Mouse (Mus musculus): ENCODE measurements around the gene Rprd1b. TPM values are rescaled to one million over a fixed set of nuclear protein-coding genes. Genes with fewer than 3 reads are reported as not detected.

Gene Rprd1b
- polyA plus RNA-seq, 1 experiment from 2014 or later = 31.1 TPM

- DNase-seq (ENCODE audit: low spot score) (no peak), ATAC-seq (no peak)
- 91% methylated on average over 5 of the region's 5 CpGs for WGBS
- Histone ChIP-seq H3K36me3 (ENCODE audit: control insufficient read depth, insufficient read depth, low read length) (no peaks in the 10 kb centered on the region), H3K9me3 (replicated peaks; ENCODE audit: control insufficient read depth, low read length) (no peaks in the 10 kb centered on the region), H3K27ac (ENCODE audit: low read depth, low read length) (no peak overlapping the region), H3K4me3 (ENCODE audit: low read depth, low read length) (no peak overlapping the region), H3K27me3 (replicated peaks; ENCODE audit: control insufficient read depth, insufficient read depth, low read length) (no peaks in the 10 kb centered on the region), H3K4me1 (ENCODE audit: control insufficient read depth, insufficient read depth, low read length) (no peaks in the 10 kb centered on the region), H3K4me2 (ENCODE audit: low read length) (no peak overlapping the region), H3K9ac (ENCODE audit: low read length) (no peak overlapping the region)
Measured at GRCm38 (mm10) chr2:158098730-158099129, 70.4 kb downstream of the Rprd1b start.

- H3K9me3 ChIP-seq (replicated peaks; ENCODE audit: control insufficient read depth, low read length) = no peaks in the 10 kb centered on the region
- ATAC-seq (no peak), DNase-seq (ENCODE audit: low spot score) (no peak)
- H3K9ac ChIP-seq (ENCODE audit: low read length) = no peak overlapping the region
- H3K27me3 ChIP-seq (replicated peaks; ENCODE audit: control insufficient read depth, insufficient read depth, low read length) = no peaks in the 10 kb centered on the region
- H3K36me3 ChIP-seq (ENCODE audit: control insufficient read depth, insufficient read depth, low read length) = no peaks in the 10 kb centered on the region
- no peaks in the 10 kb centered on the region for H3K4me1 ChIP-seq (ENCODE audit: control insufficient read depth, insufficient read depth, low read length)
- H3K4me2 ChIP-seq (ENCODE audit: low read length) = no peak overlapping the region
- WGBS = 90% methylated on average over 3 of the region's 3 CpGs
- H3K4me3 ChIP-seq (ENCODE audit: low read depth, low read length) = no peak overlapping the region
- no peak overlapping the region for H3K27ac ChIP-seq (ENCODE audit: low read depth, low read length)
Measured at GRCm38 (mm10) chr2:158099537-158099936, 71.2 kb downstream of the Rprd1b start.

GRCm38 (mm10) chr2:158101768-158102167, 73.5 kb downstream of the Rprd1b start:
- no peak for ATAC-seq
- WGBS = 75% methylated on average over 5 of the region's 5 CpGs
- no peaks in the 10 kb centered on the region for H3K36me3 ChIP-seq (ENCODE audit: control insufficient read depth, insufficient read depth, low read length)

GRCm38 (mm10) chr2:158104966-158105365, 76.7 kb downstream of the Rprd1b start:
- no peak overlapping the region for H3K27ac ChIP-seq (ENCODE audit: low read depth, low read length)
- H3K4me3 ChIP-seq (ENCODE audit: low read depth, low read length) = no peak overlapping the region
- H3K9me3 ChIP-seq (replicated peaks; ENCODE audit: control insufficient read depth, low read length) = no peaks in the 10 kb centered on the region
- no peak overlapping the region for H3K9ac ChIP-seq (ENCODE audit: low read length)
- H3K4me2 ChIP-seq (ENCODE audit: low read length) = no peak overlapping the region
- WGBS = 85% methylated on average over 6 of the region's 6 CpGs
- no peaks in the 10 kb centered on the region for H3K27me3 ChIP-seq (replicated peaks; ENCODE audit: control insufficient read depth, insufficient read depth, low read length)
- ATAC-seq = no peak
- peaks cover 4% of the 10 kb centered on the region; the same call in 1 of the 2 replicates for H3K4me1 ChIP-seq (ENCODE audit: control insufficient read depth, insufficient read depth, low read length)
- H3K36me3 ChIP-seq (ENCODE audit: control insufficient read depth, insufficient read depth, low read length) = no peaks in the 10 kb centered on the region
- DNase-seq (ENCODE audit: low spot score) = no peak

More at GRCm38 (mm10) chr2:158101768-158102167, 73.5 kb downstream of the Rprd1b start:
- no peak overlapping the region for H3K4me3 ChIP-seq (ENCODE audit: low read depth, low read length)
- H3K9me3 ChIP-seq (replicated peaks; ENCODE audit: control insufficient read depth, low read length) = no peaks in the 10 kb centered on the region
- H3K27me3 ChIP-seq (replicated peaks; ENCODE audit: control insufficient read depth, insufficient read depth, low read length) = no peaks in the 10 kb centered on the region
- no peak overlapping the region for H3K4me2 ChIP-seq (ENCODE audit: low read length)
- H3K4me1 ChIP-seq (ENCODE audit: control insufficient read depth, insufficient read depth, low read length) = no peaks in the 10 kb centered on the region
- H3K27ac ChIP-seq (ENCODE audit: low read depth, low read length) = no peak overlapping the region
- H3K9ac ChIP-seq (ENCODE audit: low read length) = no peak overlapping the region
- DNase-seq (ENCODE audit: low spot score) = no peak

GRCm38 (mm10) chr2:158105605-158106004, 77.3 kb downstream of the Rprd1b start:
- Histone ChIP-seq H3K27me3 (replicated peaks; ENCODE audit: control insufficient read depth, insufficient read depth, low read length) (no peaks in the 10 kb centered on the region), H3K4me2 (ENCODE audit: low read length) (no peak overlapping the region), H3K9ac (ENCODE audit: low read length) (no peak overlapping the region), H3K4me3 (ENCODE audit: low read depth, low read length) (no peak overlapping the region), H3K27ac (ENCODE audit: low read depth, low read length) (no peak overlapping the region), H3K9me3 (replicated peaks; ENCODE audit: control insufficient read depth, low read length) (no peaks in the 10 kb centered on the region), H3K4me1 (ENCODE audit: control insufficient read depth, insufficient read depth, low read length) (peaks cover 4% of the 10 kb centered on the region; the same call in 1 of the 2 replicates), H3K36me3 (ENCODE audit: control insufficient read depth, insufficient read depth, low read length) (no peaks in the 10 kb centered on the region)
- DNase-seq (ENCODE audit: low spot score) (no peak), ATAC-seq (no peak)
- 92% methylated on average over 6 of the region's 6 CpGs for WGBS

- ATAC-seq (peak; percentile 58; the same call in 1 of the 2 replicates), DNase-seq (ENCODE audit: low spot score) (peak; percentile 77)
- Histone ChIP-seq H3K4me2 (ENCODE audit: low read length) (no peak overlapping the region), H3K4me1 (ENCODE audit: control insufficient read depth, insufficient read depth, low read length) (peaks cover 4% of the 10 kb centered on the region; the same call in 1 of the 2 replicates), H3K27me3 (replicated peaks; ENCODE audit: control insufficient read depth, insufficient read depth, low read length) (no peaks in the 10 kb centered on the region), H3K27ac (ENCODE audit: low read depth, low read length) (no peak overlapping the region), H3K9ac (ENCODE audit: low read length) (no peak overlapping the region), H3K4me3 (ENCODE audit: low read depth, low read length) (no peak overlapping the region), H3K36me3 (ENCODE audit: control insufficient read depth, insufficient read depth, low read length) (no peaks in the 10 kb centered on the region), H3K9me3 (replicated peaks; ENCODE audit: control insufficient read depth, low read length) (no peaks in the 10 kb centered on the region)
- 24% methylated on average over 6 of the region's 6 CpGs for WGBS
Measured at GRCm38 (mm10) chr2:158106947-158107587, 78.8 kb downstream of the Rprd1b start.

GRCm38 (mm10) chr2:158109516-158109915, 81.2 kb downstream of the Rprd1b start:
- ATAC-seq (no peak), DNase-seq (ENCODE audit: low spot score) (no peak)
- Histone ChIP-seq H3K27me3 (replicated peaks; ENCODE audit: control insufficient read depth, insufficient read depth, low read length) (no peaks in the 10 kb centered on the region), H3K4me2 (ENCODE audit: low read length) (no peak overlapping the region), H3K4me1 (ENCODE audit: control insufficient read depth, insufficient read depth, low read length) (peaks cover 8% of the 10 kb centered on the region), H3K27ac (ENCODE audit: low read depth, low read length) (no peak overlapping the region), H3K4me3 (ENCODE audit: low read depth, low read length) (no peak overlapping the region), H3K36me3 (ENCODE audit: control insufficient read depth, insufficient read depth, low read length) (no peaks in the 10 kb centered on the region), H3K9ac (ENCODE audit: low read length) (no peak overlapping the region), H3K9me3 (replicated peaks; ENCODE audit: control insufficient read depth, low read length) (no peaks in the 10 kb centered on the region)
- WGBS = 79% methylated on average over 8 of the region's 8 CpGs

GRCm38 (mm10) chr2:158113591-158114257, 85.4 kb downstream of the Rprd1b start:
- ATAC-seq (no peak), DNase-seq (ENCODE audit: low spot score) (peak; percentile 30)
- no peaks in the 10 kb centered on the region for H3K36me3 ChIP-seq (ENCODE audit: control insufficient read depth, insufficient read depth, low read length)
- H3K27ac ChIP-seq (ENCODE audit: low read depth, low read length) = no peak overlapping the region
- H3K27me3 ChIP-seq (replicated peaks; ENCODE audit: control insufficient read depth, insufficient read depth, low read length) = no peaks in the 10 kb centered on the region
- H3K4me1 ChIP-seq (ENCODE audit: control insufficient read depth, insufficient read depth, low read length) = peaks cover 3% of the 10 kb centered on the region; the same call in 1 of the 2 replicates
- no peak overlapping the region for H3K4me2 ChIP-seq (ENCODE audit: low read length)
- H3K9ac ChIP-seq (ENCODE audit: low read length) = no peak overlapping the region
- H3K4me3 ChIP-seq (ENCODE audit: low read depth, low read length) = no peak overlapping the region
- 43% methylated on average over 9 of the region's 9 CpGs for WGBS
- no peaks in the 10 kb centered on the region for H3K9me3 ChIP-seq (replicated peaks; ENCODE audit: control insufficient read depth, low read length)

- Histone ChIP-seq H3K4me3 (ENCODE audit: low read depth, low read length) (no peak overlapping the region), H3K4me2 (ENCODE audit: low read length) (no peak overlapping the region), H3K9ac (ENCODE audit: low read length) (no peak overlapping the region), H3K27ac (ENCODE audit: low read depth, low read length) (no peak overlapping the region), H3K4me1 (ENCODE audit: control insufficient read depth, insufficient read depth, low read length) (peaks cover 3% of the 10 kb centered on the region; the same call in 1 of the 2 replicates), H3K36me3 (ENCODE audit: control insufficient read depth, insufficient read depth, low read length) (no peaks in the 10 kb centered on the region), H3K27me3 (replicated peaks; ENCODE audit: control insufficient read depth, insufficient read depth, low read length) (no peaks in the 10 kb centered on the region), H3K9me3 (replicated peaks; ENCODE audit: control insufficient read depth, low read length) (no peaks in the 10 kb centered on the region)
- no peak for DNase-seq (ENCODE audit: low spot score)
- ATAC-seq = no peak
- WGBS = 75% methylated on average over 5 of the region's 5 CpGs
Measured at GRCm38 (mm10) chr2:158114931-158115330, 86.6 kb downstream of the Rprd1b start.

All from forebrain, embryonic 14.5 days (tissue).